Mouse (Mus musculus) left cerebral cortex, adult 9 months (tissue): Measurements from ENCODE around the gene Ppp1r12b.

Source experiments
- DNase-seq, 2 experiments: peaks; one replicate each; pipeline ENCODE4 v3.0.0; 2022; ENCODE audit warnings: low spot score in 2 of 2

Gene Ppp1r12b

DNA sequence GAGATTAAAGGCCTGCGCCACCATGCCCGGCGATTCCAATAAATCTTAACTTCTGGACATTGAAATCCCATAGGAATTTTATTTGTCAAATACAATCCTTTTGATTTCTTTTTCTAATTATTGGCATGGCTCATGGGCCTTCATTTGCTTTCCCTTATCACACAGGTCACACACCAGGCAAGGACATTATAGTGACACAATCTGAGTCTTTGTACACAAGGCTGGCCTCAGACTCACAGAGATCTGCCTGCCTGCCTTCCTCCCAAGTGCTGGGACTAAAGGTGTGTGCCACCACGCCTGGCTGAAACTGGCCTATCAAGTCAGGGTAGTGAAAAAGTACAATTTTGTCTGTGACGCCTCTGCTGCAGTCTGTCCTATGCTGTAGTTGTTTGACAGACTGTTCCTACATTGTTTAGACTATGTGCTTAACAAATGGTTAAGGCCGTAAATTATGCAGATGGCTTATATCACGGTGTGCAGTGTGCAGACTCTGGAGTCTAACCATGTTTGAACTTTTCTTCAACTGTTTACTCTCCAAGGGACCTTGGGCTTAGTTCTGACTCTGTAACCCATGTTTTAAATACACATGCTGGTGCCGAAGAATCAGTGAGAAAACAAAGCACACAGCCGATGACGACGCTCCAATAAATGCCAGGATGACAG, 191.8 kb downstream of the Ppp1r12b start:
- no peak for DNase-seq

DNA sequence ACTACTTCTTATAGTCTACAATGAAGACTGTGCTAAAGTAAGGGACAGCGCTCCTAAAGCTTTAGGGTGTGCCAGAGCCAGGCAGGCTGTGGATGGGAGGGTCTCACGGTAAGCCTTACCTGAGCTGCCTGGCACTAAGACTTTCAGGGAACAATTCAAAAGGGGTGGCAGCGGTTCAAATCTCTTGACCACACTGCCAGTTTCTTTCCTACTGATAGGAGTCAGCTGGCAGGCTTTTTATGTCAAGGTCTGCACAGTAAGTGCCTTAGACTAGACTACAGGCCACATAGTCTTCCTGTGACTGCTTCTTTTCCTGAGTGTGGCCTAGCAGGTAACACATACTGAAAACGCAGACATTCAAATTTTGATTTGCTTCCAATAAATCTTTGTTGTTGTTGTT, 192.5 kb downstream of the Ppp1r12b start:
- no peak for DNase-seq

DNA sequence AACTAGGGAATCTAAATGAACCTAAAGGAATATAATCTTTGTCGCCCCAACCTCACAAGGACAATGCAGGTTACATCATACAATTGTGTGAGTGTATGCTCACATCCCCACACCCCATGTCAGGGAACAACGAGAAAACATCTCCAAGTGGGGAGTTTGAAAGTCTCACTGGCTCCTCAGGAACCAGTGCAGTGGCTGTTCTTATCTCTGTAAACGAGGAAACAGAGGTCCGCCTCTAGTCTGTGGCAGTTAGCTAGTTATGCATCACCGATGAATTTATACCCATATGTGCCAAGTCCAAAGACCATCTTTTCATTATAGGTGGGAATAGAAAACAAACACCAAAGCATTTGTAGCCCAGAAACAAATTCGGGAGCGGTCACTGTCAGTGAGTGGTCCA, 194.2 kb downstream of the Ppp1r12b start:
- no peak for DNase-seq

DNA sequence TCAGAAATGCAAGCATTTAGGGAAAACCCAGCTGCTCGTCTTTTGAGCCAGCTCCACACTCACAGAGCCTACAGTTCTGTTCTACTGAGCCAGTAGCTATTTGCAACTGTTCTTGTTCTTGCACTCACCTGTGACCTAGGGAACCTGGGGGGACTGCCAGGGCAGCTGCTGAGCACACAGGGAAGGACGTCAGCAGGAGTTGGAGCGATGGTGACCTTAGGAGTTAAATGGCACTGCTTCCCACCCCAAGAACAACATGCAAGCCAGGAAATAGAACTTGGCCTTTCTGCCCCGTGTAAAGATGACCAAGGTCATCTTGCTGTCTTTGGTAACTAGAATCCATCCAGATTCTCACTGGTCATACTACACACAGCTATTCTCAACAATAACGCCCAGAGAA, 195.1 kb downstream of the Ppp1r12b start:
- DNase-seq, result no peak

DNA sequence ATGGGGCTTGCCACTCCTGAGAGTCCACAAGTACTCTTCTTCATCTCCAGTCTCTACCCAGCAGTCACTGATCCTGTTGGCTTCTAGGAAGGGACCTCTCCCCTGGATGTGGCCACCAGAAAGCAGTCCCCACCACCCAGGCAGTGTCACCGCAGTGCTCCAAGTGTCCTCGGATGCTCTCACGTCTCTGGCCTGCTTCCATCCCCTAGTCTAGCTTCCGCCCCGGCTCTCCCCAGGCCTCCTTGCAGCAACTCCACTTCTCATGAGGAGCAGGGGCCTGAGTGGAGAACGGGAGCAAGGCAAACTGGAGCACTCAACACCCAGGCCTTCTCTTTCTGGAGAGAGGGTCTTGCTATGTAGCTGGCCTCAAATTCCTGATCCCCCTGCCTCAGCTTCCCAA, 196.6 kb downstream of the Ppp1r12b start:
- no peak for DNase-seq

DNA sequence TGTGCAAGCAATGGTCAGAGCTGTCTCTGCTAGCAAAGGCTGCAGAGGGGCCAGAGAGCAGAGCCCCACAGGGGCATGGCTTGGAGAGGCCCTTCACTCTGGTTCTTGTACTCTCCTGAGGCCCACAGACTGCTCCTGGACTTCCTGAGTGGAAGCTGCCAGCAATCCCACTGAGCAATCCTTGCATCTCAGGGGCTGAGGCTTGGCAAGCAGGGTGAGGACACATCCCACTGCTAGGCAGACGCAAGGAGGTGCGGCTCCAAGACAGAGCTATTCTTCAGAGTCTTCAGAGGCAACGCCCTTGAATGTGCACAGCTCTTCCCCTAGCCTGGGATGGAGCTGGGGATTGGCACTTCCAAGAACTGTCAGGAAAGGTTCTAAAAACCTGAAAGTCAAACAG, 198.5 kb downstream of the Ppp1r12b start:
- no peak for DNase-seq

DNA sequence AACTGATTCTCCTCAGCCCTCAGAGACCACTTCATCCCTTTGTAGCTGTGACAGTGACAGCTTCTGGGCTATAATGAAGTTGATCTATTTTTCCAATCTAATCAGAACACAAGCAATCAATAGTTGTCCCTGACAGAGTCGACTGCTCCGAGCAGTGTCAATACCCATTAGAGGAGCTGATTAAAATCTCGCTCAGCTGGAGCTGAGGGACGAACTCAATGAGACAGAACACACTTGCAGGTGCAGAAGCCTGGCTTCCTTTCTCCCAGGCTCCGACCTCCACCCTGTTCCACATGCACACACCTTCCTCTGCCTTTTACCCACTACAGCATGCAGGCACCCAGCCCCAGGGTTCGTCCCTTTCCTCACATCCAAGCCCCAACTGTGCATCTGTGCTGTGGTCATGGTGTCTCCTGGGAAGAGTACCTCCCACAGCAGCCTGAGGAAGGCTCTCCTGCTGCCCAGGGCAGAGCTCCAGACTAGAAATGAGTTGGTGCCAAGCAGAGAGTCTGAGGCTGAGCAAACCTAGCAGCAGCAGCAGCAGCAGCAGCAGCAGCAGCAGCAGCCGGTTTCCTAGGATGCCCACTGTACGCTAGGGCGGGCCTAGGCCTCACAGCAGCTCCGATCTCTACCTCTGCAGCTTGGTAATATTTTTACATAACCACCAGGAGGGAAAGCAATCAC, 199.4 kb downstream of the Ppp1r12b start:
- no peak for DNase-seq

DNA sequence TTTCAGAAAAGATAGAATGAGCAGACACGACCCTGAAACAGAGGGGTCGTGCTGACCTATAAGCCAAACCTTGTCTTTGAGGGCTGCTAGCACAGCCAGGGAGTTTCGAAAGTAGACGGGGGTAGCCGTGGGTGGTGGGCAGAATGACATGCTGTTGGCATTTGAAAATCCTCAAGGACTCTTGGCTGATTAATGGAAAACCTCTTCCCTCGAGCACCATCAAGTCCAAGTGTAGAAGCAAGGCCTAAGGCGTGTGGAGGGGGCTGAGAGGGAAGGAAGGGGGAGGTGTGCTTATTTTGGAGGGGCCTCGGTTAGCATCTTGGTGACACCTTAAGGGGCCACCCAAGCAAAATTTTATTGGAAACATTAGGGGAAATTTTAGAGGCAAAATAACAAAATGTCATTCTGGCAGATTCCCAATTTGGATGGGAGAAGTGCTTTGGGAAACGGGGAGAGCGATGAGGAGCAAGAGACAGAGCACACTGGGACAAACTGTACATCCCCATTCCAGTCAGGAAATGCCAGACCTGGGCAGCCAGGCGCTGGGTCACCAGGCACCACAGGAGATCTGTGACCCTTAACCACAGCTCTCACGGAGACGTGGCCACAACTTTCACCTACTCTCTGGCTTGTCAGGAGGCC, 200.1 kb downstream of the Ppp1r12b start:
- no peak for DNase-seq

DNA sequence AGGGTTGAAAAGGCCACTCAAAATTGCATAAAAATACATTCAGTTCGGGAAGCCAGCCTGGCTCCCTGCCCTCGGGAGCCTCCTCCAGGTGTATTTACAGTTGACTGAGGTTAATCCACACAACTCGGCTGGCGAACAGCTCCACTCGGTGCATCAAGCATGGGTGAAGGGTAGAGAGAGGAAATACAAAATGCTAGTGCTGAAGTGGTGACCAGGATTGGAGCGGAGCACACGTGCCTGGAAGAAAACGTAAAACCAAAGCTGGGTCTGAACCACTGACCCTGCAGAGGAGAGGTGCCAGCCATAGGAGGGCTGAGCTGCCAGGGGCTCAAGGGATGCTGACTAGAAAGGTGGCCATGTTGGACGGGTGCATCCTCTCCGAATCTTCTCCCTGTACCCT, 200.9 kb downstream of the Ppp1r12b start:
- no peak for DNase-seq

DNA sequence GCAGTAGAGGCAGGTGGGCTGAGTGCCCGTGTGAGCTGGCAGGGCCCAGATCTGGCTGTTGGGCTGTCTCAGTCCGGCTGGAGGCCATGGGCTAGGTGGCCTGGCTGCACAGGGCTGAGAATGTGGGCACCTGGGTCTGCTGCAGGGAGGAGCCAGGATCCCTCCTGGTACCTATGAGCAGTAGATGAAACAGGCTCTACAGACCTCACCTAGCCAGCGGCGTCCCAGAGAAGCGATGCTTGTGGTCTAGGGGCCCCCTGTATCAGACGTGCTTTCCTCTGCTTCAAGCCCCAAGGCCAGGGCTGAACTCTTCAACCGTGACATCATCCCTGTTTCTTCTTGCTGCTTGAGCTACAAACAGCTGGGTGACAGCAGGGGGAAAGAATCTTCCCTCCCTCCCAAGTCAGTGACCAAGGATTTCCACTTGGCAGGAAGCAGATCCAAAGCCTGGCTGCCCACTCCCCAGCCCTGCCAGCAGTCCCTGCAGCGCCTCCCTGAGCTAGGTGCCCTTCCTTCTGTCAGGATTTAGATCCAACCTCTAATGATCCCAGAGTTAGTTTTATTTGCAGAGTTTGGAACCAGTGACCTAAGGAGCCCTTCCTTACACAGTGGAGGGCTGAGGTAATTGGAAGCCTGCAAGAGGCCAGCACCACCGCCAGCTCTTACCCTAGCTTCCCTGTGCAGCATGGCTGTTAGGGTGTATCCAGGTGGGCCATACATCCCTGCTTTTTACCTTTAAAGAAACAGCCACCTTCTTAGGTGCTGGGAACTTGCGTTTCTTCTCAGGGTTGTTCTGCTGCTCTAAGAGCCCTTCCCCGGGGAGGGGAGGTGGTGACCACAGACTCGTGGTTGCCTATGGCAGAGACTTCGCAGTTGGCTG, 201.8 kb downstream of the Ppp1r12b start:
- DNase-seq, result no peak

DNA sequence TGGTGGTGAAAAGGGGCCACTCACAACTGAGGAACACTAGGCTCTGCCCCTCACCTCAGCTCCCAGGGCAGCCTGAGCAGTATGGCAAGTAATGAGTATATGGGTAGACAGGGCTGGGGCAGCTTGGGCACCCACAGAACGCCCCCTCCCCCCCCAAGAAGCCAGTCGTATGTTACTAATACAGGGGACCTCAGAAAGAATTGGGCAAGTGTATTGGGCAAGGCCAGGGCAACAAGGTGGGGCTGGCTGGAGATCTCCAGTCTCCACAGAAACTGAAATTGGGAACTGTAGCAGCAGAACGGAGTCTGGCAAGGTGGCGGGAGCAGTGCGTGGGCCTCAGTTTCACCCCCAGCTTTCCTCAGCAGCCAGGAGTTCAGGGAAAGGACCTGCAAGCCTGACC, 203.3 kb downstream of the Ppp1r12b start:
- DNase-seq, result no peak

DNA sequence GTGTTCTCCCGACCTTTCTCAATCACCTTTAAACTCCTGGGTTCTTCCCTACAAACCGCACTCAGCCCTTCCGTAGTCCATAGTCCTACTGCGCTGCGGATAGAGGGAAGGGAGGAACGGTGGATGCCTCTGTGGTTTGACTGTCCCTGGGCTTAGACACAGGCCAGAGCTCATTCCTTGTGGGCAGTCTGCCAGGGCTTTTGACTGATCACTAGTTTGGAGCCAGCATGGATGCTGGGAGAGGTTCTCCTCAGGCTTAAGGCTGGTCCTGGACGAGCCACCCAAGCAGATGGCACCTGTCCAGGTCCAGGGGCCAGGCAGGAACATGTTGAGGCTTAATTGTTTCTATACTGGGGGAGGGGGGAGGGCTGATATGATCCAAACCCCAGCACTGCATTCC, 205.9 kb downstream of the Ppp1r12b start:
- DNase-seq, result no peak

DNA sequence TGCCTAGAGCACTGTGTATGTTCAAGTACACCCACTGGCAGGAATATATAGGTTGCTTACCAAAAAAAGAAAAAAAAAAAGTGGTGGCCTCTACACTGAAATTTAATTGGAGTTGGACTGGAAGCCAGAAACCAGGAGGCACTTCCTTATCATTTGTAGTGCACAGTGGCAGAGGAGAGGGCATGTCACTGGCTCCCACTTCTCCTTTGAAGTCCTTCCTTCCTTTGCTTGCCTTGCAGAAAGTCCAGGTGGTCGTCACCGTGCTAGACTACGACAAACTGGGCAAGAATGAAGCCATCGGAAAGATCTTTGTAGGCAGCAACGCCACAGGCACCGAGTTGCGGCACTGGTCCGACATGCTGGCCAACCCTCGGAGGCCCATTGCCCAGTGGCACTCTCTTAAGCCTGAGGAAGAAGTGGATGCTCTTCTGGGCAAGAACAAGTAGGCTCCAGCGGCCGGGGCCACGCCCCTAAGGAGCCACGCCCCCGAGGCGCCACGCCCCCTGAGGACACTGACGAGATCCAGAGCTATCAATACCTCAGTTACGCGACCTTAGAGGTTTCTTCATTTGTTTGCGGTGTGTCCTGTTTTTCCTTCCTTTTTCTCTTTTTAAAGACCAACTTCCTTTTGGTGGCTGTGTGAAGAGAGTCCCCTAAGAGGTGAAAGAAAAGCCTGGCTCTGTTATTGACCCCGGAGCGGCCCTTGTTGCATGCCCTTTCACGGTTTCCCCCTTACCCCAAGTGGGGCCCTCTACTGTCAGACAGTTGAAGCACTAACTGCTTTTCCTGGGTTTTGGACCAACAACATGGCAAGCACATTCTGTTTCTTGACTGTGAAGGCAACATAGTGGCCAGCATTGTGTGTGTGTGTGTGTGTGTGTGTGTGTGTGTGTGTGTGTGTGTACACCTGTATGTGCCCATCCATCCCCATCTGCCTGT, 208.2 kb downstream of the Ppp1r12b start:
- DNase-seq, result no peak

DNA sequence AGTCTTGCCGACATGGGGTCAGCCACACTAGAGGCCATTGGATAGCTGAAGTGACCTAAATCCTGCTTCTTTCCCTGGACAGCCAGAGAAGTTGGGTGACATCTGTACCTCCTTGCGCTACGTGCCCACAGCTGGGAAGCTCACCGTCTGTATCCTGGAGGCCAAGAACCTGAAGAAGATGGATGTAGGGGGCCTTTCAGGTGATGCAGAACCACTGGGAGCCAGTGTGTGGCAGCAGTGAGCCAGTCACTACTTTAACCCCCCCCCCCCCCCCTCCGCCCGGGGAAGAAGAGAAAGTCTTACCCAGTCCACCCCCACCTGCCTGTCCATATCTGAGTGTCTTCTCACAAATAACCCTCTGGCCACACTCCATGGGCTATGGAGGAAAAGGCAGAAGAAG, 210.1 kb downstream of the Ppp1r12b start:
- no peak for DNase-seq

DNA sequence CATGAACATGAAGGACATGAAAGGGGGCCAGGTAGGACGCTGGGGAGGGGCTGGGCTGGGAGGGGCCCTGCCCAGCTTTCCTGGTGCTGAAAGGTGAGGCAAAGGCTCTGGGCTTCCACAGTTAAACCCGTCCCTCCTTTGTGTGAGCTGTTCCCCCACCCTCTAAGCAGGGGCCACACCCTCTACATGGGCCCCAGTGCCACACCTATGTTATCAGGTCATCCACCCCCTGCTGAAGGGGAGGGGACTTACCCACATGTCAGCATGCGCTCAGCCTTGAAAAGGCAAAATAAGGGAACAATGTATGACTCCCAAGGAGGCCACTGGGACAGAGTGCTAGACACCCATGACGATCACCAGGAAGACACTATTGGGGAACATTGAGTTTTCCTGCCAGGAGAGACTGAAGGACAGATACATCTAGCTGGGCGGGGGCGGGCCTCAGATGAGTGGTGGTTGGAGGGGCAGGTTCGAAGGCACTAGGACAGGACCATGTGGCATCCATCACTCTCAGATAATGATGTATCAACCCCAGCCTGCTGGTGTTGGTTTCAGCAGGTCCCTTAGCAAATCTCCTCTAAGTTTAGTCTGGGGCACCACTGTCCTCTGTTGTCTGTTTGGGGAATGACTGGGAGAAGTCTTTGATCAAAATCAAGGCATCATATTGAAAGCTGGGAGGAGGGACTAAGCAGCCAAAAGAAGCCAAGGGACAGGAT, 213.6 kb downstream of the Ppp1r12b start:
- no peak for DNase-seq

DNA sequence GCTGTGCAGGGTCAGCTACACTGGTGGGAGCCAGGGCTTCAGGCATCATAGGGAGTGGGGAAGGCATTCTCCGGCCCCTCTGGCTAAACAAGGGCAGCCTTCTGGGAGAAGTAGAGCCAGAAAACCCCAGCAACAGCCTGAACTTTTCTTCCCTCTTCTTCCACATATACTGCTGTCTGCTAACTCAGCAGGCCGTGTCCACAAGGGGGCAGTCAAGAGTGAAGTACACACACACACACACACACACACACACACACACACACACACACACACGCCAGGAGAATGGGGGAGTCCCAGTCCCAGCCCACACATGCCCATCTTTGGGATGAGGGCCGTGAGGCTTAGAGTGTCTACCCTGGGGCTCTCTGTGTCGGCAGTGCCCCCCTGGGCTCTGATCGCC, 214.3 kb downstream of the Ppp1r12b start:
- DNase-seq, result no peak

DNA sequence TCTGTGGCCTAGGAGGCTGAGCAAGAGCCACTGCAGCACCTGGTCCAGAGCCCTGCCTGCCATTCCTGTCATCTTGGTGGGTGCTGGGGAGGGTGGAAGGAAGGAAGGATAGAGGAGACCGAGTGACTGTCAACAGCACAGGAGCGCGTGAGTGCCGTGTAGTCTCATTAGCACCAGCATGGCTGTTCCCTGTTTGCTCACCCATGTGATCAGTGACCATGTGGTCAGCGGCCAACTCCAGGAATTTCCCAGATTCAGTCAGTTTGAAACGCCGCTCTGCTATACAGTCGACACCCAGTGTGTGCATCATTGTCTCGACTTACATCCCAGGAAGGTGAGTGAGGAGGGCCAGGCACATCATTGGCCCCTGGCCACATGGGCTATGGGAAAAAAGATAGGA, 218.3 kb downstream of the Ppp1r12b start:
- DNase-seq, result no peak

DNA sequence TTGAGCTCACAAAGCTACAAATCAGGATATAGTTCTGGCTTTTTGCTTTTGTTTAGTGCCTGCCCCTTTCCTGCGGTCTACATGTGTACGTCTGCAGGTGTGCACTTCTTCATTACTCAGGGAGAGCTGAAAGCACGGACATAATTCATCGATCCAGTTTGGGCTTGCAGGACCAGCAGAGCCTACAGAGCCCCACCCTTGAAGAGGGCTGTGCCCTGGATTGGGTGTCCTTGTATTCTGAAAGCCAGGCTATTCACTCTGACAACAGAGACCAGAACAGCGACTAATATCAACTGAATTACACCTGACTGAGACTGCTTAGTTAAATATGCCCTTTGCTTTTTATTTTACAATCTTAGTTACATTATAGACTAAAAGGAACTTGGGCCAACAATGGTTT, 222.1 kb downstream of the Ppp1r12b start:
- DNase-seq, result no peak

DNA sequence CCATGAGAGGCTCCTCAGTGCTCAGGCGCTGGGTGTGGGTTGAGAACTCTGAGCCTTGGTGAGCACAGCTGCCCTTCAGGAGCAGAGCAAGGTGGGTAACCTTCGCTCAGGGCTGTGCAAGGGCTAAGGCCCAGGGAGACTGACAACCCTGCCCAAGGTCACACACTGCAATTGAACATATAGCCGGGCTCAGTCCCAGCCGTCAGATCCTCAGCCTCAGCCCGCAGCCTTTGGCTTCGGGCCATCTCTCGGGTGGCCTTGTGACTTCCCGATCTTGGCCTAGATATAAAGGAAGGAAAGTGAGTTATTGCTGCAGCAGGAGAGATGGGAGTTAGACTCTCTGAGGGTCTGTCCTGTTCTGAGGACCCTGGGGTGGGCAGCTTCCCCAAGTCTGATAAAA, 228.5 kb downstream of the Ppp1r12b start:
- DNase-seq, result no peak

DNA sequence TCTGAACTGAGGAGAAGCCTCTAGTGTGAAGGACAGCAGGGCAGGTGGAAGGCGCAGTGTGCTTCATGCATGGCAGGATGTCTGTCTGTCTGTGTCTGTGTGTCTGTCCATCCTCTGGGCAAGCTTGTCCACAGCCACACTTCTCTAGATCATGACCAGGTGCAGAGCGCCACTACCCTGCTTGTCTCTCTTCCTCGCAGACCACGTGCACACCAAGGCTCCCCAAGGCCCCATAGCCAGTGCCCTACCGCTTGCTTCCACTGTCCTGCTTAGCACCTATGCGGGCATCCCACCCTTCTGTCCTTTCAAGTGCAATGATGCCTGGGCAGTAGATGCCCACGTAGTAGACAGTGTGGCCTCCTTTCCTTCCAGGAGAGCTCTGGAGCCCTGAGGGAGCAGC, 229.3 kb downstream of the Ppp1r12b start:
- no peak for DNase-seq

DNA sequence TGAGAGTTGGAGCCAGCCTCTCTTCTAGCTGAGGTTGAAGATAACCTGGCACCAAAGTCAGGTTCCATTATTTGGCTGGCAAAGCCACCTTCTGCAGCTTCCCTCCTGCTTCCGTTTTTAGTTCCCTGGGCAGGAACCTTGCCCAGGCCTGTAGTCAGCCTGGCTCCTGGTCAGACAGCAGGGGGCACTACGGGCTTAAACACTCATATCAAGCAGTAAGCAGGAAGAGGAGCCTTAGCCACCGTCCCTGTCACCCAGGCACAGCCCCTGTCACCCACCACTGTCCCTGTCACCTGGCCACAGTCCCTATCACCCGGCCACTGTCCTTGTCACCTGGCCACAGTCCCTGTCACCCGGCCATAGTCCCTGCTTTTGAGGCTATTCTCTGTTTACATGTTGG, 230.5 kb downstream of the Ppp1r12b start:
- DNase-seq, result peak in 1 of 2 experiments; percentile 33
